Mouse (Mus musculus) stomach, postnatal 0 days (tissue): ENCODE measurements around the gene Gm3854.
"Not testable (repeated sequence)": the region's sequence is repeated elsewhere in the genome, so short reads cannot be mapped to it uniquely, and the experiment has no call there.

Experiments used
- CTCF ChIP-seq: IDR thresholded peaks from 2 replicates; pipeline ENCODE4 v1.5.1; 2016; ENCODE audit warnings: antibody characterized with exemption, low read depth, mild to moderate bottlenecking, moderate library complexity
- EP300 ChIP-seq: optimal IDR thresholded peaks from 2 replicates; pipeline ENCODE3; 2016; ENCODE audit warnings: antibody characterized with exemption

DNA sequence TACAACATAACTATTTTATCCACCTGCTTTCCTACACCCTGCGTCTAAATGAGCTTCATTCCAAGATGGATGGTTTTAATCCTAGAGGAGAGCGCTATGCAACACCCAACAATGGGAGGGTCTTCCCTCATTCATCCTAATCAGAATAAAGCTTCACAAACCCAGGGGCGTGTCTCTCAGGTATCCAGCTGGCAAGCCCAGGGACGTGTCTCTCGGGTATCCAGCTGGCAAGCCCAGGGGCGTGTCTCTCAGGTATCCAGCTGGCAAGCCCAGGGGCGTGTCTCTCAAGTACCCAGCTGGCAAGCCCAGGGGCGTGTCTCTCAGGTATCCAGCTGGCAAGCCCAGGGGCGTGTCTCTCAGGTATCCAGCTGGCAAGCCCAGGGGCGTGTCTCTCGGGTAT is 42.8 kb upstream of the Gm3854 start:
- not testable (repeated sequence) for TF ChIP-seq CTCF, EP300
